Mouse (Mus musculus): ENCODE results near the gene Prdx6. TPM values are rescaled to one million over a fixed set of nuclear protein-coding genes. Genes with fewer than 3 reads are reported as not detected.
"Not testable (repeated sequence)": the region's sequence is repeated elsewhere in the genome, so short reads cannot be mapped to it uniquely, and the experiment has no call there.

Prdx6 gene
- total RNA-seq, 2 experiments from 2014 or later, result 292 to 334 TPM

- peak; percentile 35 for ATAC-seq (replicated peaks; ENCODE audit: poor library complexity)
These were observed 622 bp upstream of the Prdx6 start for GRCm38 (mm10) chr1:161251417-161252265.

- peak; percentile 15 for ATAC-seq (replicated peaks; ENCODE audit: poor library complexity)
These were observed 902 bp downstream of the Prdx6 start for GRCm38 (mm10) chr1:161250031-161250603.

- ATAC-seq (replicated peaks; ENCODE audit: poor library complexity), result no peak
These were observed 1.6 kb downstream of the Prdx6 start for GRCm38 (mm10) chr1:161249442-161249841.

- ATAC-seq (replicated peaks; ENCODE audit: poor library complexity), result no peak
These were observed 2.3 kb downstream of the Prdx6 start for GRCm38 (mm10) chr1:161248685-161249084.

- no peak for ATAC-seq (replicated peaks; ENCODE audit: poor library complexity)
These were observed 3.1 kb downstream of the Prdx6 start for GRCm38 (mm10) chr1:161247643-161248580.

- no peak for ATAC-seq (replicated peaks; ENCODE audit: poor library complexity)
These were observed 3.8 kb downstream of the Prdx6 start for GRCm38 (mm10) chr1:161247176-161247575.

- no peak for ATAC-seq (replicated peaks; ENCODE audit: poor library complexity)
These were observed 13.3 kb downstream of the Prdx6 start for GRCm38 (mm10) chr1:161237750-161238149.

- no peak for ATAC-seq (replicated peaks; ENCODE audit: poor library complexity)
These were observed 13.7 kb downstream of the Prdx6 start for GRCm38 (mm10) chr1:161237339-161237738.

- ATAC-seq (replicated peaks; ENCODE audit: poor library complexity), result no peak
These were observed 17.7 kb downstream of the Prdx6 start for GRCm38 (mm10) chr1:161233226-161233839.

- ATAC-seq (replicated peaks; ENCODE audit: poor library complexity), result peak; percentile 77
These were observed 18.8 kb downstream of the Prdx6 start for GRCm38 (mm10) chr1:161232181-161232580.

GRCm38 (mm10) chr1:161224837-161225236, 26.2 kb downstream of the Prdx6 start:
- ATAC-seq (replicated peaks; ENCODE audit: poor library complexity), result no peak

- ATAC-seq (replicated peaks; ENCODE audit: poor library complexity), result 0 out of 2 replicates have a peak, but pooled peaks have one; percentile 6
These were observed 31.2 kb downstream of the Prdx6 start for GRCm38 (mm10) chr1:161219816-161220215.

GRCm38 (mm10) chr1:161214465-161214864, 36.6 kb downstream of the Prdx6 start:
- peak; percentile 96 for ATAC-seq (replicated peaks; ENCODE audit: poor library complexity)

GRCm38 (mm10) chr1:161199856-161200255, 51.2 kb downstream of the Prdx6 start:
- 0 out of 2 replicates have a peak, but pooled peaks have one; percentile 17 for ATAC-seq (replicated peaks; ENCODE audit: poor library complexity)

GRCm38 (mm10) chr1:161196364-161196763, 54.7 kb downstream of the Prdx6 start:
- not testable (repeated sequence) for ATAC-seq (replicated peaks; ENCODE audit: poor library complexity)

GRCm38 (mm10) chr1:161195541-161196351, 55.3 kb downstream of the Prdx6 start:
- ATAC-seq (replicated peaks; ENCODE audit: poor library complexity), result peak; percentile 94

- peak; percentile 55; the same call in 1 of the 2 replicates for ATAC-seq (replicated peaks; ENCODE audit: poor library complexity)
These were observed 60.6 kb downstream of the Prdx6 start for GRCm38 (mm10) chr1:161190253-161190910.

Measured in megakaryocyte progenitor cell, adult 5-6 weeks (primary cell).